Mouse (Mus musculus) spleen, adult 18-20 months (tissue): ENCODE results near the gene Pih1d1.
"Not testable (repeated sequence)": the region's sequence is repeated elsewhere in the genome, so short reads cannot be mapped to it uniquely, and the experiment has no call there.

Experiments
- DNase-seq, 2 experiments: peaks; one replicate each; pipeline ENCODE4 v3.0.0; 2022; ENCODE audit warnings: mixed read lengths in 2 of 2

The Pih1d1 gene

GRCm38 (mm10) chr7:45169495-45169894, 15.4 kb downstream of the Pih1d1 start:
- no peak for DNase-seq

DNA sequence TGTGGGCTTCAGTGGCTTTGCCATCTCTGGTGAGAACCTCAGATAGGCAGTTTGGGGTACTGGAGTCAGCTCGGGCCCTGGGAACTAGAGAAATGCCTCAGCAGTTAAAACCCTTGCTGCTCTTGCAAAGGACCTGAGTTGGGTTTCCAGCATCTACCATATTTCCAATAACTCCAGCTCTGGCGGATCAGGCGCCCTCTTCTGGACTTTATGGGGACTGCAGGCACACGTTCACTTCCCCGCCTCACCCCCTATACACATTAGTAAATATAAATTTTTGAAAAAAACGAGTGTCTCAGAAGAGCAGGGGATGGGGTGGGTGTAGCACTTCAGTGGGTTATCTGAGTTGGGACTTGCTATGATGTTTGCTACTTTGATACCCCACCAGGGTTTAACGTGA, 18.9 kb downstream of the Pih1d1 start:
- DNase-seq = peak in 1 of 2 experiments; percentile 49

DNA sequence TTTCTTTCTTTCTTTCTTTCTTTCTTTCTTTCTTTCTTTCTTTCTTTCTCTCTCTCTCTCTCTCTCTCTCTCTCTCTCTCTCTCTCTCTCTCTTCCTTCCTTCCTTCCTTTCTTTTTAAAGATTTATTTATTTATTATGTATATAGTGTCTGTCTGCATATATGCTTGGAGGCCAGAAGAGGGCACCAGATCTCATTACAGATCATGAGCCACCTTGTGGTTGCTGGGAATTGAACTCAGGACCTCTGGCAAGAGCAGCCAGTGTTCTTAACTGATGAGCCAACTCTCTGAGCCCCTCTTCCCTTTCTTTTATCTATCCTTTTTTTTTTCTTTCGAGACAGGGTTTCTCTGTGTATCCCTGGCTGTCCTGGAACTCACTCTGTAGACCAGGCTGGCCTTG, 19.7 kb downstream of the Pih1d1 start:
- not testable (repeated sequence) for DNase-seq

DNA sequence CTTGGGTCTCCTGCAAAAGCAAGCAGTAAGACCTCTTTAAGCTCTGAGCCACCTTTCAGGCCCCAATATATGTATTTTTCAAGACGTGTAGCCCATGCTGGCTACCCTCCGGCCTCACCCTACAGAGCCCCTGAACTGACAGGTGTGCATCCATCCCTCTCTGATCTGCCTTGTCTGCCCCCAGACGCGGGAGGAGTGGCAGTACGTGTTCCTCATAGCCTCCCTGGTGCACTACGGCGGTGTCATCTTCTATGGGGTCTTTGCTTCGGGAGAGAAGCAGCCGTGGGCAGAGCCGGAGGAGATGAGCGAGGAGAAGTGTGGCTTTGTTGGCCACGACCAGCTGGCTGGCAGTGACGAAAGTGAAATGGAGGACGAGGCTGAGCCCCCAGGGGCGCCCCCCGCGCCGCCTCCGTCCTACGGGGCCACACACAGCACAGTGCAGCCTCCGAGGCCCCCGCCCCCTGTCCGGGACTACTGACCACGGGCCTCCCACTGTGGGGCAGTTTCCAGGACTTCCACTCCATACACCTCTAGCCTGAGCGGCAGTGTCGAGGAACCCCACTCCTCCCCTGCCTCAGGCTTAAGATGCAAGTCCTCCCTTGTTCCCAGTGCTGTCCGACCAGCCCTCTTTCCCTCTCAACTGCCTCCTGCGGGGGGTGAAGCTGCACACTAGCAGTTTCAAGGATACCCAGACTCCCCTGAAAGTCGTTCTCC, 20.6 kb downstream of the Pih1d1 start:
- DNase-seq = no peak

- no peak for DNase-seq
Measured at GRCm38 (mm10) chr7:45175398-45175797, 21.3 kb downstream of the Pih1d1 start.

DNA sequence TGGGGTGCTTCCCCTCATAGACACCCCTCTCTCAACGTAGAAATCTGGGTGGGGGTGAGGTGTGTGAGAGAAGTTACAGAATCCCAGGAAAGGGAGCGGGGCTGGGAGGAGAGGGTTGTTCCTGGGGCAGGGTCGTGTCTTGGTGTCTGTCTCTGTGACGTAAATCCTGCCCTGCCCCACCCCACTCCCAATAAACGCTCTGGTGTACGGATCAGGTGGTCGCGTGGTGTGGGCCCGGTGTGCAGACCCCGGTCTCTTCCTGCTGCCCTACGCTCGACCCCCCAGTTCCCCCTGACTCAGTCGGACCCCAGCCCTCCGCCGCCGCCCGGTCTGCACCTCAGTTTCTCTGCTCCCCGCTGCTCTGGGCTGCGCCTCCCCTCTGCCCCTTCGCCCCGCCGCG, 21.8 kb downstream of the Pih1d1 start:
- no peak for DNase-seq

DNA sequence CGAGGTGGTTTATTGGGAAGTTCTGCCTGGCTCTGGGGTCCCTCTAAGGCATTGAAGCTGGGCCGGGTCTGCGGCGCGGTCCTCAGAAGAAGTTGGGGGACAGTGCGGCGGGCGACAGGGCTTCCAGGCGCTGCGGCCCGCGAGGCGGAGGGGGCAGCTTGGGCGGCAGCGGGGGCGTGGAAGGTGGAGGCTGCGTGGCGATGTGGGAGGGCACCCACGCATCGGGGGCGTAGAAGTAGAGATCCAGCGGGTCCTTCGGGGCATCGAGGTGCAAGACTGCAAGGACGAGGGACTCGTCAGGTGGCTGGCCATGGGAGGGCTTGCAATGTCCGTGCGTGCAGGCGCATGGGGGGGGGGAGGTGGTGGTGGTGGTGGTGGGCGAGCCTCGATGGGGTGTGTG, 22.3 kb downstream of the Pih1d1 start:
- no peak for DNase-seq

DNA sequence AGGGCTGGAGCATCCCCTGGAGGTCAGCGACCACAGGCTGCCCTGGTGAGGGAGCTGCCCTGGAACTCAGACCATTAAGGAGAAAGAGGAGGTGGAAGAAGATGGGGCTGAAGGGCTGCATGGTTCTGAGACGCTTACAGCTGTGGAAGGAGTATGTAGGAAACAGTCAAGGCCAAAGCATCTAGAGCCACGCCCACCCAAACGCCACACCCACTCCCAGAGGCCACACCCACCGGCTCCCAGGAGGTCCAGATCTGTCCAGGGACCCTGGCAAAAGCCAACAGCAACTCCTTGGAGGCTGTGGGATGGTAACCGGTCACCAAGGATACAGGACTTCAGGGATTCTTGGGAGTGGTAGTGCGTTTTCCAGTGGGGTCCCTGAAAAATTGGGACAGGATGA, 24.4 kb downstream of the Pih1d1 start:
- DNase-seq = no peak

DNA sequence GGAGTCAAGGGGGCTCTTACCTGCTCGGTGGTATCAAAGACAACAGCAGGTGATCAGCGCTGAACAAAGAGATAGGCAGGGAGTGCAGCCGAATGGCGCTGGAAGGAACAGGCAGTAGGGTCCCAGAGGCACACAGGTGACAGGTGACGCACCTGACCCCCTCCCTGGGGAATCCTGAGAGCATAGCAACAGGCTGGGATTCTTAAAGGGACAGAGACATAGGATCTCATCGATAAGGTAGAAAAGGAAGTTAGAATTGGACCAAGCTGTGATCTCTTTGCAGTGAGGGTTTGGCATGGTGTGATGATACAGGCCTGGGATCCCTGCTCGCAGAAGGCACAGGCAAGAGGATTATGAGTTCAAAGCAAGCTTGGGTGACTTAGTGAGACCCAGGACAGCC, 25.4 kb downstream of the Pih1d1 start, which contains the start of gene Gfy:
Gene Gfy (minus strand): TSS at position 101 of the 400 bp plus-strand sequence.
- DNase-seq = no peak

- DNase-seq = no peak
Measured at GRCm38 (mm10) chr7:45180896-45181477, 26.9 kb downstream of the Pih1d1 start, which contains the start of gene Pth2. TSS of gene Pth2 (plus strand) at chr7:45180995.

DNA sequence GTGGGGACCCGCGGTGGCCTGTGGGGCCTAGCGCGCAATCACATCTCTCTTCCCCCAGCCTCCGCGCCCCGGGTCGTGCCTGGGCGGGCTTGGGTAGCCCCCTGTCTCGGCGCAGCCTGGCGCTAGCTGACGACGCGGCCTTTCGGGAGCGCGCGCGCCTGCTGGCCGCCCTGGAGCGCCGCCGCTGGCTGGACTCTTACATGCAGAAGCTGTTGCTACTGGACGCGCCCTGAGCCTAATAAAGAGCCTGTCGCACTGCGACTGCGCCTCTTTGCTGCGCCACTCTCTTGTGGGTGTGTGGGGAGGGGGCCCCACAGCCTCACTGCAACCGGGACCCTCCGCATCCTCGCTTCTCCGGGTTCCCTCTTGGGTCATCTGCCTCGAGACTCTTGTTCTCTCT, 27.4 kb downstream of the Pih1d1 start:
- no peak for DNase-seq

DNA sequence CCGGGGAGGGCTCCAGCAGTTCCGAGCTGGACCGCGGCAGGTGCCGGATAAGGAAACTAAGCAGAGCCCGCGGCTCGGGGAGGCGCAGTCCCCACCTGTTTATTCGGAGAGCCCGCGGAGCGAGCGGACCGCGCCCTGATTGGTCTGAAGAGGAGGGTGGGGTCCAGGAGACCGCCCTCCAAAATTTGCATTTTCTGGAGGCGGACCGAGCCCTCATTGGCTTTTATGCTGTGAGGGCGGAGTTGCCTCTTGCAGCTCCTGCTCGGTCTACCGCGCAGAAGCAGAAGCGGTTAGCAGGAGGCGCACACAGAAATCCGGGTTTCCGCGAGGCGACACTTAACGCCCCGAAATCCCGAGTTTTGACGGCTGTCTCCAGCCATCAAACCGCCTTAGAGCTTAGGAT, 28.1 kb downstream of the Pih1d1 start:
- peak; percentile 73 to 78 for DNase-seq

DNA sequence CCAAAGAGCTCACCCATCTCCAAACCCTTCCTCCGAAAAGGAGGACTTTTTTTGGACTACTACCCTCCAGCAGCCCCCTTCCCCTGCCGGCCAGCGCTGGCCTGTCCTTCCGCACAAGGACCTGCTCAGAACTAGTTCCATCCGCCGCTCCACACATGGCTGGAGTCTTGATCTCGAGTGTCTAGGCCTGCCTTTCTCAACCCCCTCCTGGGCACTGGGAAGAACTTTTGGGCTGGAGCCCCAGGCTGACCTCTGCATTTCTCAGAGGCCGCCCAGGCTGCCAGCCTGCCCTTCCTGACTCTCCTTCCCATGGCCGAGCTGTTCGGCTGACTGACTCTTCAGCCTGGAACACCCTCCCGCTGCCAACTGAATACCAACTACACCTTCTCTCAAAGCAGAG, 28.5 kb downstream of the Pih1d1 start:
- DNase-seq = no peak

- DNase-seq = no peak
Measured at GRCm38 (mm10) chr7:45183672-45184071, 29.6 kb downstream of the Pih1d1 start.

GRCm38 (mm10) chr7:45185921-45186320, 31.8 kb downstream of the Pih1d1 start:
- no peak for DNase-seq

DNA sequence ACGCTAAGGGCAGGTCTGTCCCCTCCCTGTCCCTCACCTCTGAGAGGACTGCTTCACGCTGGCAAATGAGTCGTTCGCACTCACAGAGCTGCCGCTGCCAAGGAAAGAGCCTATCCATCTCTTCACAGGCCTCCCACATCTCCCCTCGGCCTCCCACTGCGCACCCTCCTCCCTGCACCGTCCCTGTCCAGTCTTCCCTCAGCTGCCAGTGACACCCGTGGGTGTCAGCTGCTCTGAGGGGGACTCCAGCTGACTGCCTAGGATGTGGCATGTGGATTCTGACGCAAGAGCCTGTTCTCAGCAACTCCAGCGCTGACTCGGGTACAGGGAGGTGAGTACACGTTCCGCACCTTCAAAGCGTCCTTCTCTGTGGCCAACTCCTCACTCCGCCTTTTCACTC, 35.5 kb downstream of the Pih1d1 start:
- DNase-seq = no peak

- DNase-seq = no peak
Measured at GRCm38 (mm10) chr7:45190186-45190585, 36.1 kb downstream of the Pih1d1 start.

DNA sequence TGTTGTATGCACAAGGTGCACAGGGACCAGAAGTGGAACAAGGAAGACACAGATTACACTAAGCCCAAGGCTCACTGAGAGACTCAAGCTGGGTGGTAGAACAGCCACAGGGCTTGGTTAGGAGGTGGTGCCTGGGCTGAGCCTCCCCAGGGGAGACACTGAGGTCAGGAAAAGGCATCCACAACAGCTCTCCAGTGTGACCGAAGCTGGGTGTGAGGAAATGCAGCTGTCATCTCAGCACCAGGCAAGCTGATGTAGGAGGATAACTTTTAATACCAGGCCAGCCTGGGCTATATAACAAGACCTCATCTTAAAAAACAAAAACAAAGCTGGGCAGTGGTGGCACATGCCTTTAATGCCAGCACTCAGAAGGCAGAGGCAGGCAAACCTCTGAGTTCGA, 37.1 kb downstream of the Pih1d1 start:
- DNase-seq = no peak

DNA sequence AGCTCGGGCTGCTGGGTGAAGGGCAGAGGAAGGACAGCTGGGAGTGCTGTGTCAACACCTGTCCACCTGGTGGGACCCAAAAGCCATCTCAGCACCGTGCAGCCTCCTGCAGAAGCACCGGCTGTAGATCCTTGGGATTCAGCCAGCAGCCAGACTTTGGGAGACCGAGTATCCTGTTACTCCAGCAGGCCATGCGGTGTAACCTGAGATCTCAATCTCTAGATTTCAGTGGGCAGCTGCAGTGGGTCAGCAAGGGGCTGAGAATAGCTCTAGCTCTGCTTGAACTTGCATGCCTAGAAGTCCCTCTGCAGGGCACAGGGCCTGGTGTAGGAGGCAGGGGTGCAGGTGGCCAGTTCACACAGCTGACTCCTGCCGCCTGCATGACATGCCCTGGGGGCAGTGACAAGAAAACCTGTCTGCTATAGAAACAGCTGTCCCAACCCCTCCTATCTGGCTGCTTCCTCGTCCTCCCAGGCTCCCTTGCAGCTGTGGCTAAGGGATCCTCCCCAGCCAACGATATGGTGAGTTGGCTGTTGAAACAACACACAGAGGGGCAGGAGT, 37.8 kb downstream of the Pih1d1 start:
- DNase-seq = no peak

GRCm38 (mm10) chr7:45192585-45193310, 38.6 kb downstream of the Pih1d1 start:
- DNase-seq = no peak

DNA sequence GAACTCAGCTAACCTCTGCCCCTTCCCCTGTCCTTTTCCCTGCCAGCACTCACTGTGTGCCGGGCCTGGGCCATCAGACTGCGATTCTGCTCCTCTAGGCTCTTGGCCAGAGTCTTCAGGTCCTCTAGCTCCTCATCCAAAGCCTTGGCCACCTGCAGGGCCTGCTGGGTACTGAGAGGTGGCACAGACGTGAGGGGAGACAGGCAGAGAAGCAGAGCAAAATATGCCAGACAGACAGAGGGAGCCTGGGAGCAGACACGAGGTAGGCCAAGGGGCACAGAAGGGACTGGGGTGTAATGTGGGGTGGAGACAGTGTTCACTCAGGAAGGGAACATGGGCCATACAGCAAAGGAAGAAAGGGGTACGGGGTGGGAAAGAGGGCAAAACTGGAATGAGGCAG, 39.3 kb downstream of the Pih1d1 start:
- no peak for DNase-seq

- no peak for DNase-seq
Measured at GRCm38 (mm10) chr7:45193871-45194785, 40.0 kb downstream of the Pih1d1 start.
